Mouse (Mus musculus) adrenal gland, postnatal 4 days (tissue): Measurements from ENCODE around the gene Arhgap19. TPM values are rescaled to one million over a fixed set of nuclear protein-coding genes. Genes with fewer than 3 reads are reported as not detected.
A peak's percentile ranks its signal among the peaks of the same experiment; 100 is the strongest.

Experiments used
- DNase-seq, 2 experiments: peaks; one replicate each; pipeline ENCODE4 v3.0.0; 2021 to 2022; ENCODE audit warnings: low spot score in 2 of 2, mixed read lengths in 2 of 2
- total RNA-seq, 2 experiments: library from RNA; stranded (reverse); gene quantifications; 2 replicates each; pipeline ENCODE4 v1.2.3; 2021

Arhgap19 gene
- total RNA-seq, 2 experiments from 2014 or later = 11.6 to 12.2 TPM

GRCm38 (mm10) chr19:41832501-41833201 lies 30.8 kb upstream of the Arhgap19 start:
- DNase-seq = no peak

- DNase-seq = no peak
Observed at GRCm38 (mm10) chr19:41831718-41832391, 30.0 kb upstream of the Arhgap19 start.

GRCm38 (mm10) chr19:41831101-41831570 lies 29.3 kb upstream of the Arhgap19 start:
- DNase-seq = no peak

- peak; percentile 24 to 49 for DNase-seq
Observed at GRCm38 (mm10) chr19:41830106-41831031, 28.5 kb upstream of the Arhgap19 start.

GRCm38 (mm10) chr19:41829381-41830105 lies 27.7 kb upstream of the Arhgap19 start, which contains the start of gene Frat1:
Frat1 (plus strand) TSS chr19:41829970.
- peak; percentile 64 to 76 for DNase-seq

GRCm38 (mm10) chr19:41828941-41829340 lies 27.1 kb upstream of the Arhgap19 start:
- no peak for DNase-seq

- no peak for DNase-seq
Observed at GRCm38 (mm10) chr19:41826529-41826928, 24.7 kb upstream of the Arhgap19 start.

GRCm38 (mm10) chr19:41824950-41825349 lies 23.1 kb upstream of the Arhgap19 start:
- no peak for DNase-seq

GRCm38 (mm10) chr19:41822589-41822988 lies 20.7 kb upstream of the Arhgap19 start:
- DNase-seq = no peak

- DNase-seq = no peak
Observed at GRCm38 (mm10) chr19:41821436-41821835, 19.6 kb upstream of the Arhgap19 start.

- DNase-seq = no peak
Observed at GRCm38 (mm10) chr19:41818749-41819148, 16.9 kb upstream of the Arhgap19 start.

GRCm38 (mm10) chr19:41817325-41817724 lies 15.5 kb upstream of the Arhgap19 start:
- DNase-seq = no peak

- DNase-seq = no peak
Observed at GRCm38 (mm10) chr19:41816915-41817314, 15.1 kb upstream of the Arhgap19 start.

GRCm38 (mm10) chr19:41816410-41816809 lies 14.6 kb upstream of the Arhgap19 start:
- no peak for DNase-seq

GRCm38 (mm10) chr19:41813374-41813773 lies 11.5 kb upstream of the Arhgap19 start:
- no peak for DNase-seq

- no peak for DNase-seq
Observed at GRCm38 (mm10) chr19:41812525-41812924, 10.7 kb upstream of the Arhgap19 start.

- no peak for DNase-seq
Observed at GRCm38 (mm10) chr19:41810074-41810473, 8.2 kb upstream of the Arhgap19 start.

GRCm38 (mm10) chr19:41808104-41808634 lies 6.3 kb upstream of the Arhgap19 start:
- no peak for DNase-seq

- DNase-seq = no peak
Observed at GRCm38 (mm10) chr19:41807497-41807896, 5.7 kb upstream of the Arhgap19 start.

- DNase-seq = no peak
Observed at GRCm38 (mm10) chr19:41805831-41806230, 4.0 kb upstream of the Arhgap19 start.
